Mouse (Mus musculus): ENCODE results near the gene Ascl3. TPM values are rescaled to one million over a fixed set of nuclear protein-coding genes. Genes with fewer than 3 reads are reported as not detected.

Ascl3 gene
- polyA plus RNA-seq, 1 experiment from 2014 or later: not detected

DNA sequence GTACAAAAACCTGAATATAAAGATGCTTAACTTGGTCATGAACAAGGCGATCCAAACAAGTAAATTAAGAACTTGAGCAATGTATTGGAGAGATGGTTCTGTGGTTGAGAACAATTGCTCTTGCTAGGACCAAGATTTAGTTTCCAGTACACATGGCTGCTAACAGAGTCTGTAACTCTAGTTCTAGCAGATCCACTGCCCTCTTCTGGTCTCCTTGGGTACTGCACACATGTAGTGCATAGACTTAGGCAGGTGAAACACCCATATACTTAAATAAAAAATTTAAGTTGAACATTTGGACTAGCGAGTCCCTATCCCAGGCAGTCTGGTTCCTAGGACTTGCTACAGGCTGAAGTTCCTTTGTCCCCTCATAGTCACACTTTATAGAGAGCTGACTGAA, 8.9 kb downstream of the Ascl3 start:
- ATAC-seq (replicated peaks; ENCODE audit: extremely low read depth, insufficient read depth, low FRiP score): no peak

DNA sequence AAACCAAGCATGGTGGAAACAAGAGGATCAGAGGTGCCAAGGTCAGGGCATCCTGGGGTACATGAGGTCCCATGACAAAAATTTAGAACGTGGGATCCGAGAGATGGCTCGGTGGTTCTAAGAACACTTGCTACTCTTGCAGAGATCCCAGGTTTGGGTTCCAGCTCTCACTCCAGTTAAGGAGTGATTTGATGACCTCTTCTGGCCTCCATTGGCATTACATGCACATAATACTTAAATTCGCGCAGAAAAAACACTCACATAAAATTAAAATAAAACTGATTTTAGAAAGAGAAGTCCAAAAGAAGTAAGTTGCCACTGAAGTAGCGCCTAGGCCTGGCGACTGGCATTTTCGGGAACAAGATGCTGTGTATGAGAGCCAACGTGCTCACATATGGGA, 12.2 kb downstream of the Ascl3 start:
- H3K36me3 ChIP-seq (ENCODE audit: control insufficient read depth, insufficient read depth): no peaks in the 10 kb centered on the region

More for the DNA sequence above, 8.9 kb downstream of the Ascl3 start:
- H3K27me3 ChIP-seq (ENCODE audit: control insufficient read depth, insufficient read depth, low read length): no peaks in the 10 kb centered on the region
- H3K4me2 ChIP-seq (ENCODE audit: low read depth, low read length): no peak overlapping the region
- WGBS: 99% methylated on average over 2 of the region's 2 CpGs
- no peak overlapping the region for H3K27ac ChIP-seq (ENCODE audit: low read length)
- peaks cover 3% of the 10 kb centered on the region for H3K9me3 ChIP-seq (replicated peaks; ENCODE audit: control insufficient read depth, low read length)
- H3K9ac ChIP-seq (ENCODE audit: low read length): no peak overlapping the region
- no peak overlapping the region for H3K4me3 ChIP-seq (ENCODE audit: low read length)
- no peaks in the 10 kb centered on the region for H3K36me3 ChIP-seq (ENCODE audit: control insufficient read depth, insufficient read depth)
- no peaks in the 10 kb centered on the region for H3K4me1 ChIP-seq (ENCODE audit: control insufficient read depth, insufficient read depth, low read length)

DNA sequence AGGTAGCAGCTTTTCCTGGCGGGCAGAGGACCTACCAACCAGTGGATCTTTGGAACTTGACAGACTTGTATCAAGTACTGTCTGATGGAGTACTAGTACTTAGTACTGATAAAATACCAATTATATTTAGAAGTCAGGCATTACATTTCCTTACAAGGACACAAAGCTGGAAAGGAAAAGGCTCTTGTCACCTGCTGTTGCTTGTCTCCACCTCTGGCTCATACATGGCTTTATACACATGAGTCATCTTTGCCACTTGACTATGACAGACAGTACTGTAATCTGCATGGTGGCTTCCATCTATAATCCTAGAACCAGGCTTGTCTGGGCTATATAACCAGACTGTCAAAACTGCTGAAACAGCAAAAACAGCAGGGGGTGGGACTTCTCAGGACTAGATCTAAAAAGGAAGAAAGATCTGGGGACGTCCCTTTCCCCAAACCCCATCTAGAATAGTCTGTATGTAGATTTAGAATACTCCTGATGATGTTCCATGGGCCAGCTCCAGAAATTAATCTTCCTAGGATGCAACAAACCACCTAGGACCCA, 18.0 kb downstream of the Ascl3 start:
- Histone ChIP-seq H3K4me3 (ENCODE audit: low read length) (no peak overlapping the region), H3K4me1 (ENCODE audit: control insufficient read depth, insufficient read depth, low read length) (peaks cover 17% of the 10 kb centered on the region), H3K27ac (ENCODE audit: low read length) (no peak overlapping the region), H3K27me3 (ENCODE audit: control insufficient read depth, insufficient read depth, low read length) (no peaks in the 10 kb centered on the region), H3K4me2 (ENCODE audit: low read depth, low read length) (no peak overlapping the region), H3K9ac (ENCODE audit: low read length) (no peak overlapping the region), H3K36me3 (ENCODE audit: control insufficient read depth, insufficient read depth) (peaks cover 21% of the 10 kb centered on the region), H3K9me3 (replicated peaks; ENCODE audit: control insufficient read depth, low read length) (no peaks in the 10 kb centered on the region)
- no peak for ATAC-seq (replicated peaks; ENCODE audit: extremely low read depth, insufficient read depth, low FRiP score)
- WGBS: 80% methylated on average over 2 of the region's 2 CpGs

More for the DNA sequence above, 12.2 kb downstream of the Ascl3 start:
- no peak overlapping the region for H3K9ac ChIP-seq (ENCODE audit: low read length)
- H3K4me1 ChIP-seq (ENCODE audit: control insufficient read depth, insufficient read depth, low read length): no peaks in the 10 kb centered on the region
- H3K27me3 ChIP-seq (ENCODE audit: control insufficient read depth, insufficient read depth, low read length): no peaks in the 10 kb centered on the region
- 59% methylated on average over 9 of the region's 9 CpGs for WGBS
- no peak overlapping the region for H3K4me3 ChIP-seq (ENCODE audit: low read length)
- H3K27ac ChIP-seq (ENCODE audit: low read length): no peak overlapping the region
- H3K4me2 ChIP-seq (ENCODE audit: low read depth, low read length): no peak overlapping the region
- no peak for ATAC-seq (replicated peaks; ENCODE audit: extremely low read depth, insufficient read depth, low FRiP score)
- peaks cover 3% of the 10 kb centered on the region for H3K9me3 ChIP-seq (replicated peaks; ENCODE audit: control insufficient read depth, low read length)

DNA sequence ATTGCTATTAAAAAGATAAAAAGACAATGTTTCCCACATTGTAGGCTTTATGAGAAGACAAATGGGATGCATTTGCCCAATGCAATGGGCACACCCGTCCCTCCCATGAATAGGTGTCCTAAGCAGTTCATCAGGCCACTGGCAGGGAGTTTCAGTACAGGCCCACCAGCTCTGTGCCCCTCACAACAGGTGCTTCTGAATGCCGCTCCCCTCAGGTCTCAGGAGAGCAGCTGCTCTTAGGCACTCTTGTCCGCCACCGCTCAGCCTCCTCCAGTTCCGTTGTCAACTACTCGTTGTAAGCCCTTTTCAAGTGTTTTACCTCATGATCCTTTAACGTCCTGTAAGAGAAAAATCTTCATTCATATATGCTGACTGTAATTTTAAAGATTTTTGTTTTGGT, 19.3 kb downstream of the Ascl3 start:
- WGBS: 84% methylated on average over 7 of the region's 7 CpGs
- no peak overlapping the region for H3K4me2 ChIP-seq (ENCODE audit: low read depth, low read length)
- no peaks in the 10 kb centered on the region for H3K9me3 ChIP-seq (replicated peaks; ENCODE audit: control insufficient read depth, low read length)
- no peak overlapping the region for H3K9ac ChIP-seq (ENCODE audit: low read length)
- H3K36me3 ChIP-seq (ENCODE audit: control insufficient read depth, insufficient read depth): peaks cover 24% of the 10 kb centered on the region
- H3K4me3 ChIP-seq (ENCODE audit: low read length): no peak overlapping the region
- H3K4me1 ChIP-seq (ENCODE audit: control insufficient read depth, insufficient read depth, low read length): peaks cover 30% of the 10 kb centered on the region
- ATAC-seq (replicated peaks; ENCODE audit: extremely low read depth, insufficient read depth, low FRiP score): no peak
- no peak overlapping the region for H3K27ac ChIP-seq (ENCODE audit: low read length)
- H3K27me3 ChIP-seq (ENCODE audit: control insufficient read depth, insufficient read depth, low read length): no peaks in the 10 kb centered on the region

DNA sequence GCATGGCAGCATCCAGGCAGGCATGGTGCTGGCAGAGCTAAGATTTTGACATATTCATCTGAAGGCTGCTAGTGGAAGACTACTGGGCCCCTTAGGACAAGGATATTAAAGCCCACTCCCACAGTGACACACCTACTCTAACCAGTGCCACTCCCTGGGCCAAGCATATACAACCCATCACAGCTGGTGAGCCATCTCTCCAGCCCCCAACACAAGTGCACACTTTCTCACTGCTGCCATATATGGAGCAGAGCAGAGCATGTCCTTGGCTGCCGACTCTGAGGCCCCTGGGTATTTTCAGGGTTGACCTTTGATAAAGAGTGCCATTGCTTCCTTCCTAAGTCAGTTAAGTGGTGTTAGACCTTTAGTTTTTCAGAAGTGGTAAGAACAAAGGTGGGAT, 21.5 kb downstream of the Ascl3 start:
- H3K9ac ChIP-seq (ENCODE audit: low read length): no peak overlapping the region
- H3K4me1 ChIP-seq (ENCODE audit: control insufficient read depth, insufficient read depth, low read length): peaks cover 31% of the 10 kb centered on the region
- H3K27ac ChIP-seq (ENCODE audit: low read length): peak overlapping the region; percentile 88; the same call in 1 of the 2 replicates
- H3K27me3 ChIP-seq (ENCODE audit: control insufficient read depth, insufficient read depth, low read length): no peaks in the 10 kb centered on the region
- H3K4me3 ChIP-seq (ENCODE audit: low read length): no peak overlapping the region
- H3K4me2 ChIP-seq (ENCODE audit: low read depth, low read length): no peak overlapping the region
- H3K36me3 ChIP-seq (ENCODE audit: control insufficient read depth, insufficient read depth): peaks cover 24% of the 10 kb centered on the region
- 21% methylated on average over 1 of the region's 1 CpGs for WGBS
- ATAC-seq (replicated peaks; ENCODE audit: extremely low read depth, insufficient read depth, low FRiP score): no peak
- no peaks in the 10 kb centered on the region for H3K9me3 ChIP-seq (replicated peaks; ENCODE audit: control insufficient read depth, low read length)

DNA sequence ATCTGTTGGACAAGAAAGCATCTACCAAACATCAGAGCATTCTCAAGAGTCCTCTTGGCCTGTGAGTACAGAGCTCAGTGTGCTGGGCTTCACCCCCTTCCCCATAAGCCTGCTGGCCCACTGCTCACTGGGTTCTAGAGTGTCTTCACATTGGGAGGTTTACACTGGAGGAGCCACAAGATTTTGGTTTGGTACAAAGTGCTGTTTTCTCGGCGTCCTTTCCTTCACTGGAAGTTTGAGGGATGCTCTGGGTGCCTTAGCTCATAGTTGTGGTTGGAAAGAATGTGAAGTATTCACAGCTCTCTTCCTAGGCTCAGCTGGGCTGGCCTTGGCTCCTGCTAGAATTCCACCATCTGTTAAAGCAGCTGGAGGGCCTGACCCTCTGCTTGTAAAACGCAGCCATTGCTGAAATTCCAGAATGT, 22.6 kb downstream of the Ascl3 start:
- Histone ChIP-seq H3K4me1 (ENCODE audit: control insufficient read depth, insufficient read depth, low read length) (peaks cover 35% of the 10 kb centered on the region), H3K4me2 (ENCODE audit: low read depth, low read length) (peak overlapping the region; percentile 36), H3K27ac (ENCODE audit: low read length) (peak overlapping the region; percentile 88), H3K36me3 (ENCODE audit: control insufficient read depth, insufficient read depth) (peaks cover 24% of the 10 kb centered on the region), H3K9me3 (replicated peaks; ENCODE audit: control insufficient read depth, low read length) (no peaks in the 10 kb centered on the region), H3K4me3 (ENCODE audit: low read length) (no peak overlapping the region), H3K9ac (ENCODE audit: low read length) (no peak overlapping the region), H3K27me3 (ENCODE audit: control insufficient read depth, insufficient read depth, low read length) (no peaks in the 10 kb centered on the region)
- ATAC-seq (replicated peaks; ENCODE audit: extremely low read depth, insufficient read depth, low FRiP score): peak; percentile 70; the same call in 1 of the 2 replicates
- WGBS: 18% methylated on average over 3 of the region's 3 CpGs

DNA sequence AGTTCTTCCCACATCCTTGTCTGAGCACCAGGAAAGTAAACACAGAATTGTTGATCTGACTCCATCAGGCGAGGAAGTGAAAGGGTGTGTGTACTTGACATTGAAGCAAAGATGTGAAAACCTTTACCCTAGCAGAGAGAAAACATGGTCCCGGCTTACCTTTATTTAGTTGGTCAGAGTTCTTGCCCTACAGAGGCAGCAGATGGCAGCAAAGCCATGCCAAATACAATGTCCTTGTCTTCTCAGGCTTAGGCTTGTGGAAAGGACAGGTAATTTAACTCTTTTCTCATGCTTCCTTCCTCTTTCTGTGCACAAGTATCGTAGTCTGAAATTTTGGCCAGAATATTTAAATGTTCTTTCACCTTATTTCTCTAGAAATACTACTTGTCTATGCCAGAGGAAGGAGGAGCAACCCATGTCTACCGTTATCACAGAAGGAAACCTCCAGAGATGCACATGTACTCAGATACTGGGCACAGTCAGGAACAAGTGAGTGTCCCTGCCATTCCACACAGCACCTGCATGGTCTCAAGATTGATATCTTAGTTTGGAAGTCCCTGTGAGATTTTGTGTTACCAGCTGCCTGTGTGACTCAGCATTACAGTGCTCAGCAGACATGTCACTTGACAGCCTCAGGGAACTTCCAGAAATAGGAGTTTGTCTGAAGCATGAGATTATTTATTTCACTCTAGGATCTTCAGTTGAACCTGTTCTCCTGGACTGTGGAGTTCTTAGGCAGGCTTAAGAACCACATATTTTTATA, 24.3 kb downstream of the Ascl3 start:
- H3K36me3 ChIP-seq (ENCODE audit: control insufficient read depth, insufficient read depth): peaks cover 19% of the 10 kb centered on the region
- H3K4me3 ChIP-seq (ENCODE audit: low read length): no peak overlapping the region
- H3K27me3 ChIP-seq (ENCODE audit: control insufficient read depth, insufficient read depth, low read length): no peaks in the 10 kb centered on the region
- H3K4me1 ChIP-seq (ENCODE audit: control insufficient read depth, insufficient read depth, low read length): peaks cover 42% of the 10 kb centered on the region
- H3K27ac ChIP-seq (ENCODE audit: low read length): no peak overlapping the region
- H3K9me3 ChIP-seq (replicated peaks; ENCODE audit: control insufficient read depth, low read length): no peaks in the 10 kb centered on the region
- H3K4me2 ChIP-seq (ENCODE audit: low read depth, low read length): no peak overlapping the region
- H3K9ac ChIP-seq (ENCODE audit: low read length): no peak overlapping the region
- ATAC-seq (replicated peaks; ENCODE audit: extremely low read depth, insufficient read depth, low FRiP score): no peak
- 38% methylated on average over 4 of the region's 4 CpGs for WGBS

DNA sequence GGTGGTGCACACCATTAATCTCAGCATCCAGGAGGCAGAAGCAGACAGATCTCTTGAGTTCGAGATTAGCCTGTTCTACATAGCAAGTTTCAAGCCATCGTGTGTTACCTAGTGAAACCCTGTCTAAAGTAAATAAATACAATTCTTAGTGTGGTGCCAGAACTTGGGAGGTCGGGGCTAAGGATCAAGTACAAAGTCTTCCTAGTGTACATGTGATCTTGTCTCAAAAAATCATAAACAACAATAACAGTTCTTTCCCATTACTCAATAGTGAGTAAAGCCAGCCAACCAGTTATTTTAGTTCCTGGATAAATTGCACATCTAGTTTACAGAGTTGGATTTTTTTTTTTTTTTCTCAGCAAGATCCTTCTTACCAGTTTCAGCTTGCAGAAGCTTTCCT, 27.1 kb downstream of the Ascl3 start:
- Histone ChIP-seq H3K4me2 (ENCODE audit: low read depth, low read length) (peak overlapping the region; percentile 95), H3K9me3 (replicated peaks; ENCODE audit: control insufficient read depth, low read length) (no peaks in the 10 kb centered on the region), H3K4me1 (ENCODE audit: control insufficient read depth, insufficient read depth, low read length) (peaks cover 34% of the 10 kb centered on the region), H3K36me3 (ENCODE audit: control insufficient read depth, insufficient read depth) (peaks cover 3% of the 10 kb centered on the region; the same call in 1 of the 2 replicates), H3K27me3 (ENCODE audit: control insufficient read depth, insufficient read depth, low read length) (no peaks in the 10 kb centered on the region), H3K9ac (ENCODE audit: low read length) (peak overlapping the region; percentile 90; the same call in 1 of the 2 replicates), H3K4me3 (ENCODE audit: low read length) (peak overlapping the region; percentile 87), H3K27ac (ENCODE audit: low read length) (peak overlapping the region; percentile 77)
- 56% methylated on average over 3 of the region's 3 CpGs for WGBS
- ATAC-seq (replicated peaks; ENCODE audit: extremely low read depth, insufficient read depth, low FRiP score): no peak

DNA sequence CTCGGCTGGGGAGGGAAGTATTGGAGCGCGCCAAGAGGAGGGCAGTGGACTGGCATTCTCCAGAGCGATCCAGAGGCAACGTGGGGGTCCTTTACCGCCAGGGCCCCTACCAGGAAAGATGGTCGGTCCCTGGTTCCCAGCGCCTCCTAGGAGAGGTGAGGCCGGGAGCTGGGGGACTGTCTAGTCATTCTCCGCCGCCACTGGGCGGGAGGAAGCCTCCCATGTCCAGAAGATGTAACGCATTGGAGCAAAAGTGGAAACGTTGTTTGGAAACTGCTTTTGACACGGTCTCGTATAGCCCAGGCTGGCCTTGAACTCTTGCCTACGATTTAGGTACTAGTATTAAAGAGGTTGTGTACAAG, 27.5 kb downstream of the Ascl3 start:
- Histone ChIP-seq H3K4me2 (ENCODE audit: low read depth, low read length) (peak overlapping the region; percentile 95), H3K9me3 (replicated peaks; ENCODE audit: control insufficient read depth, low read length) (no peaks in the 10 kb centered on the region), H3K36me3 (ENCODE audit: control insufficient read depth, insufficient read depth) (peaks cover 3% of the 10 kb centered on the region; the same call in 1 of the 2 replicates), H3K4me3 (ENCODE audit: low read length) (peak overlapping the region; percentile 87), H3K9ac (ENCODE audit: low read length) (peak overlapping the region; percentile 90), H3K4me1 (ENCODE audit: control insufficient read depth, insufficient read depth, low read length) (peaks cover 30% of the 10 kb centered on the region), H3K27ac (ENCODE audit: low read length) (peak overlapping the region; percentile 77), H3K27me3 (ENCODE audit: control insufficient read depth, insufficient read depth, low read length) (no peaks in the 10 kb centered on the region)
- ATAC-seq (replicated peaks; ENCODE audit: extremely low read depth, insufficient read depth, low FRiP score): no peak
- 4% methylated on average over 17 of the region's 17 CpGs for WGBS
